Mouse (Mus musculus): ENCODE results near the gene Barx1.

DNA sequence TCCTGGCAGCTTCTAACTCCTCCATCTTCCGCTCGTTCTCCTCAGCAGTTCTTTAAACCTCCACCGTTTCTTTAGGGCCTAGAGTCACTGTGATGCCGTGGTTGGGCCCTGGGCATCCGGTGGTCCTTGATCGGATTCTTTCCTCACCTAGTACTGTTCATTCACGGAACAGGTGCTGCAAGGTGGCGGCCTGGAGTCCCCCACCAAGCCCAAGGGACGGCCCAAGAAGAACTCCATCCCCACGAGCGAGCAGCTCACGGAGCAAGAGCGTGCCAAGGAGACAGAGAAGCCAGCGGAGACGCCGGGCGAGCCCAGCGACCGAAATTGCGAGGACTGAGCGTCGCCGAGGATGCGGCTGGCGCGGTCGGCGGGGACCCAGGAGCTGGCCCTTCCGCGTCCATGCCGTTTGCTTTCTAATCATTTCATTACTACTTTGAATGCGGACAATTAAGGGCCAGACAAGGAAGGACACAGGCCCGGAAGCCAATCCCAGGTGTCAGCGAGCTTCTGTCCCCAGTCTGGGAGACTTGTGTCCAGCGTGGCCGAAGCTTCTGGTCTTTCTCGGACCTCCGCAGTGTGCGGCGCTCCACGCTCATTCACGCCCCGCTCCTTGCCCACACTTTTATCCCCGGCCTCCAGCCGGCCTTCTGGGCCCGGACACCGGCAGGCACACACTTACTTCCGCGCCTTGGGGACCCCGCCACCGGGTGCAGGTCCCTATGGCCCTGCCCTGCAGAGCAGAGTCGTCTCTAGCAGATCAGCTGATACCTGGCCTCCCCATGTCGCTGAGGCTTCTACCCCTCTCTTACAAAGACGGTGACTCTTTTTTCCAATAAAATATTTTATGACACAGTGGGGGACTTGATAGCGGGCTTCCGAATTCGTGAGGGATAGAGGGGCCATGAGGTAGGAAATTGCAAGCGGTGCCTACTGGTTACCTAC is 3.1 kb downstream of the Barx1 start:
- no peak for TF ChIP-seq GATA1 (IDR thresholded peaks at IDR 0.05; ENCODE audit: low read length)
- no peak for TF ChIP-seq TAL1 (IDR thresholded peaks at IDR 0.05; ENCODE audit: low read length)
